Mouse (Mus musculus) erythroid progenitor cell, adult 5-6 weeks (primary cell): ENCODE results near the gene Ppp1r3c. TPM values are rescaled to one million over a fixed set of nuclear protein-coding genes. Genes with fewer than 3 reads are reported as not detected.

ENCODE experiments used
- ATAC-seq: replicated peaks from 2 replicates; pipeline ENCODE4 v1.8.0; 2016; ENCODE audit warnings: moderate number of reproducible peaks, mild to moderate bottlenecking, moderate TSS enrichment, inconsistent platforms; ENCODE audit not compliant: poor library complexity, low FRiP score, severe bottlenecking
- total RNA-seq, 2 experiments: library from RNA; stranded (forward) in 1 of 2; stranded (reverse) in 1 of 2; fragments of 150-400 nt in 1 of 2; fragments of 186-747, 209-891 nt in 1 of 2; gene quantifications; 2 replicates each; pipeline versions ENCODE4 v1.2.3 to v1.2.4; 2015 to 2017; ENCODE audit warnings: low replicate concordance in 2 of 2

The Ppp1r3c gene
- total RNA-seq, 2 experiments from 2014 or later, result not detected

GRCm38 (mm10) chr19:36724970-36725369 lies 11.5 kb downstream of the Ppp1r3c start:
- no peak for ATAC-seq

GRCm38 (mm10) chr19:36721139-36721538 lies 15.3 kb downstream of the Ppp1r3c start:
- no peak for ATAC-seq

- no peak for ATAC-seq
Measured at GRCm38 (mm10) chr19:36716221-36716620, 20.2 kb downstream of the Ppp1r3c start.

- no peak for ATAC-seq
Measured at GRCm38 (mm10) chr19:36715591-36715990, 20.9 kb downstream of the Ppp1r3c start.

- ATAC-seq, result no peak
Measured at GRCm38 (mm10) chr19:36714492-36714891, 22.0 kb downstream of the Ppp1r3c start.

GRCm38 (mm10) chr19:36713092-36713491 lies 23.4 kb downstream of the Ppp1r3c start:
- no peak for ATAC-seq

- ATAC-seq, result no peak
Measured at GRCm38 (mm10) chr19:36706195-36706594, 30.3 kb downstream of the Ppp1r3c start.

GRCm38 (mm10) chr19:36705286-36706146 lies 30.9 kb downstream of the Ppp1r3c start:
- no peak for ATAC-seq

GRCm38 (mm10) chr19:36704763-36705162 lies 31.7 kb downstream of the Ppp1r3c start:
- ATAC-seq, result no peak

- no peak for ATAC-seq
Measured at GRCm38 (mm10) chr19:36701809-36702622, 34.4 kb downstream of the Ppp1r3c start.

GRCm38 (mm10) chr19:36701366-36701765 lies 35.1 kb downstream of the Ppp1r3c start:
- no peak for ATAC-seq

- ATAC-seq, result no peak
Measured at GRCm38 (mm10) chr19:36700937-36701336, 35.5 kb downstream of the Ppp1r3c start.

- ATAC-seq, result no peak
Measured at GRCm38 (mm10) chr19:36699151-36699550, 37.3 kb downstream of the Ppp1r3c start.

- ATAC-seq, result no peak
Measured at GRCm38 (mm10) chr19:36698200-36698599, 38.3 kb downstream of the Ppp1r3c start.

GRCm38 (mm10) chr19:36696601-36697122 lies 39.8 kb downstream of the Ppp1r3c start:
- ATAC-seq, result no peak

GRCm38 (mm10) chr19:36693530-36693929 lies 42.9 kb downstream of the Ppp1r3c start:
- no peak for ATAC-seq

GRCm38 (mm10) chr19:36691941-36692340 lies 44.5 kb downstream of the Ppp1r3c start:
- ATAC-seq, result no peak

- no peak for ATAC-seq
Measured at GRCm38 (mm10) chr19:36691245-36691644, 45.2 kb downstream of the Ppp1r3c start.

GRCm38 (mm10) chr19:36689205-36689604 lies 47.2 kb downstream of the Ppp1r3c start:
- ATAC-seq, result no peak

- ATAC-seq, result no peak
Measured at GRCm38 (mm10) chr19:36687843-36688637, 48.4 kb downstream of the Ppp1r3c start.
